ENCODE assay signal across 19 mouse cellular contexts in genomic region chr3:90067851-90068250, GRCm38 (mm10). TPM values are rescaled to one million over a fixed set of nuclear protein-coding genes. Genes with fewer than 3 reads are reported as not detected.
"Had no signal": no experiment of that assay in that cellular context is flagged by ENCODE, and none has a peak within 500 bp of the region (broad histone marks: within the 10 kb centered on the region; RNA-seq: fewer than 3 reads in every experiment).

No protein-coding gene starts in this region.

- H3K27ac ChIP-seq: kidney, postnatal 0 days; left cerebral cortex, adult 2 months; liver, embryonic 14.5 days; lung, embryonic 15.5 days; stomach, embryonic 15.5 days had no signal

- DNase-seq: kidney, adult 2 months; kidney, postnatal 36 days; layer of hippocampus, postnatal 36 days; lung, adult 18-20 months; lung, postnatal 10 days; lung, postnatal 36 days; midbrain, embryonic 14.5 days; retina, postnatal 1 day; right cerebral cortex, postnatal 25 days; spleen, adult 18-20 months; thymus, postnatal 25 days had no signal

- H3K9me3 ChIP-seq: lung, embryonic 15.5 days; stomach, embryonic 15.5 days had no signal

- H3K9ac ChIP-seq: liver, embryonic 14.5 days; lung, embryonic 15.5 days; stomach, embryonic 15.5 days had no signal

- H3K4me3 ChIP-seq: left cerebral cortex, adult 2 months; lung, embryonic 15.5 days; stomach, embryonic 15.5 days had no signal

- ATAC-seq: intestine, postnatal 0 days had no signal

- H3K4me2 ChIP-seq: lung, embryonic 15.5 days; midbrain, embryonic 11.5 days; stomach, embryonic 15.5 days had no signal

- H3K27me3 ChIP-seq: lung, embryonic 15.5 days; stomach, embryonic 15.5 days had no signal

- H3K4me1 ChIP-seq: lung, embryonic 15.5 days; stomach, embryonic 15.5 days had no signal

RNA-seq across cellular contexts. Expression of gene Nup210l, which starts 36.1 kb away (rescaled TPM):
- total RNA-seq: megakaryocyte-erythroid progenitor cell, adult 5-6 weeks had no signal
- polyA plus RNA-seq: intestine, postnatal 0 days had no signal
